Mouse (Mus musculus) CH12.LX (cell line): ENCODE data around the gene Trpv4. TPM values are rescaled to one million over a fixed set of nuclear protein-coding genes. Genes with fewer than 3 reads are reported as not detected.
A peak's percentile ranks its signal among the peaks of the same experiment; 100 is the strongest.

Source experiments
- DNase-seq: peaks from one replicate; pipeline ENCODE4 v3.0.0-alpha.2; 2013; ENCODE audit errors: extremely low read depth
- H3K27ac ChIP-seq: 2 replicates; pipeline ENCODE4 v1.5.1; 2012; ENCODE audit warnings: low read depth, mild to moderate bottlenecking, control low read depth, moderate library complexity; ENCODE audit not compliant: insufficient read depth
- H3K27me3 ChIP-seq: replicated peaks from 2 replicates; pipeline ENCODE3; 2012; ENCODE audit warnings: inconsistent platforms
- H3K36me3 ChIP-seq, 2 experiments: replicated peaks in 1 of 2; 2 replicates each; pipeline versions ENCODE3 to v1.6.1; 2012; ENCODE audit warnings: inconsistent platforms in 1 of 2, low read length in 1 of 2, mild to moderate bottlenecking in 1 of 2, mixed read lengths in 1 of 2, moderate library complexity in 1 of 2; ENCODE audit not compliant: control insufficient read depth in 1 of 2, insufficient read depth in 1 of 2
- H3K4me1 ChIP-seq, 2 experiments: 2 replicates each; pipeline ENCODE4 v1.6.1; 2012; ENCODE audit warnings: inconsistent platforms in 1 of 2, moderate library complexity in 1 of 2; ENCODE audit not compliant: insufficient read depth in 2 of 2, control insufficient read depth in 1 of 2
- H3K4me2 ChIP-seq: 2 replicates; pipeline ENCODE4 v1.6.1; 2012; ENCODE audit warnings: low read depth, mild to moderate bottlenecking, control low read depth; ENCODE audit not compliant: poor library complexity, insufficient read depth, severe bottlenecking
- H3K4me3 ChIP-seq, 3 experiments: fragments of 150-350 bp in 1 of 3; sonication (generic) in 1 of 3; replicated peaks in 1 of 3; 2 replicates each; pipeline versions ENCODE3 to v1.5.1; 2011 to 2012; ENCODE audit warnings: low read depth in 2 of 3, low read length in 2 of 3, mild to moderate bottlenecking in 2 of 3, moderate library complexity in 2 of 3, control low read depth in 1 of 3, improper control_type of control experiment in 1 of 3, inconsistent platforms in 1 of 3, mixed read lengths in 1 of 3; ENCODE audit not compliant: poor library complexity in 1 of 3
- H3K79me2 ChIP-seq: replicated peaks from 2 replicates; pipeline ENCODE4 v1.6.1; 2012; ENCODE audit warnings: mild to moderate bottlenecking, moderate library complexity; ENCODE audit not compliant: control insufficient read depth, poor library complexity, insufficient read depth, severe bottlenecking; ENCODE audit errors: extremely low read depth
- H3K9ac ChIP-seq: 2 replicates; pipeline ENCODE4 v1.6.1; 2012; ENCODE audit warnings: low read depth, mild to moderate bottlenecking, control low read depth, moderate library complexity; ENCODE audit not compliant: insufficient read depth
- H3K9me3 ChIP-seq: replicated peaks from 2 replicates; pipeline ENCODE3; 2012; ENCODE audit warnings: low read length, inconsistent platforms, mixed read lengths
- BHLHE40 ChIP-seq: IDR thresholded peaks from 2 replicates; pipeline ENCODE4 v1.6.1; 2011; ENCODE audit warnings: mild to moderate bottlenecking, low read depth, low read length, improper control_type of control experiment
- CHD2 ChIP-seq: IDR thresholded peaks from 2 replicates; pipeline ENCODE4 v1.6.1; 2011; ENCODE audit warnings: low read length, improper control_type of control experiment
- CTCF ChIP-seq, 2 experiments: IDR thresholded peaks in 1 of 2; conservative IDR thresholded peaks in 1 of 2; 2 replicates each; pipeline ENCODE4 v1.5.1; 2011 to 2012; ENCODE audit warnings: low read depth in 2 of 2, low read length in 2 of 2, improper control_type of control experiment in 1 of 2, inconsistent platforms in 1 of 2, mild to moderate bottlenecking in 1 of 2, moderate library complexity in 1 of 2
- EP300 ChIP-seq: IDR thresholded peaks from 2 replicates; pipeline ENCODE4 v1.6.1; 2011; ENCODE audit warnings: low read length, improper control_type of control experiment
- HCFC1 ChIP-seq: IDR thresholded peaks from 2 replicates; pipeline ENCODE4 v1.6.1; 2012; ENCODE audit warnings: low read depth, mild to moderate bottlenecking, inconsistent platforms, low read length, improper control_type of control experiment
- JUN ChIP-seq: IDR thresholded peaks from 2 replicates; pipeline ENCODE4 v1.6.1; 2011; ENCODE audit warnings: low read depth, mild to moderate bottlenecking, low read length, improper control_type of control experiment, moderate library complexity; ENCODE audit not compliant: insufficient read depth
- MAX ChIP-seq: IDR thresholded peaks from 2 replicates; pipeline ENCODE4 v1.6.1; 2011; ENCODE audit warnings: low read length, improper control_type of control experiment
- NELFE ChIP-seq: IDR thresholded peaks from 2 replicates; pipeline ENCODE4 v1.6.1; 2011; ENCODE audit warnings: low read depth, low read length, improper control_type of control experiment
- PAX5 ChIP-seq: IDR thresholded peaks from 2 replicates; pipeline ENCODE4 v1.6.1; 2012; ENCODE audit warnings: low read length, inconsistent platforms, mixed read lengths
- RAD21 ChIP-seq: IDR thresholded peaks from 2 replicates; pipeline ENCODE4 v1.6.1; 2011; ENCODE audit warnings: low read depth, mild to moderate bottlenecking, low read length, improper control_type of control experiment, moderate library complexity
- RCOR1 ChIP-seq: conservative IDR thresholded peaks from 2 replicates; pipeline ENCODE4 v1.6.1; 2012; ENCODE audit warnings: low read depth, mild to moderate bottlenecking, inconsistent platforms, low read length, improper control_type of control experiment
- TBP ChIP-seq: conservative IDR thresholded peaks from 2 replicates; pipeline ENCODE4 v1.6.1; 2011; ENCODE audit warnings: low read depth, low read length, improper control_type of control experiment
- USF2 ChIP-seq: conservative IDR thresholded peaks from 2 replicates; pipeline ENCODE4 v1.6.1; 2011; ENCODE audit warnings: low read depth, low read length, improper control_type of control experiment
- ZC3H11A ChIP-seq: IDR thresholded peaks from 2 replicates; pipeline ENCODE4 v1.6.1; 2012; ENCODE audit warnings: low read depth, mild to moderate bottlenecking, inconsistent platforms, low read length, improper control_type of control experiment
- ZNF384 ChIP-seq: IDR thresholded peaks from 2 replicates; pipeline ENCODE4 v1.6.1; 2012; ENCODE audit warnings: low read depth, low read length, improper control_type of control experiment, inconsistent platforms
- dilution Hi-C: fragments of 300-500 bp; cut with MboI; formaldehyde crosslinking; loops from 2 replicates; pipeline ENCODE4 v1.14.3; 2020; ENCODE audit warnings: low sequenced_read_pairs; ENCODE audit not compliant: extremely low pct_unique_long_range_greater_than_20kb, extremely low pct_ligation_motif_present
- in situ Hi-C: fragments of 300-500 bp; cut with MboI; formaldehyde crosslinking; loops from 3 replicates; pipeline ENCODE4 v1.14.3; 2019; ENCODE audit warnings: low sequenced_read_pairs, low pct_ligation_motif_present, low pct_unique_long_range_greater_than_20kb, mixed read lengths
- polyA plus RNA-seq: library from polyadenylated mRNA; unstranded; fragments of >175 nt; gene quantifications from 2 replicates; pipeline ENCODE4 v1.2.1, GENCODE M21; 2012; ENCODE audit warnings: low read depth; ENCODE audit not compliant: insufficient read length
- total RNA-seq, 2 experiments: library from RNA; depleted of rRNA; stranded (reverse); fragments of 300-350 nt in 1 of 2; fragments of >200 nt in 1 of 2; gene quantifications; 2 replicates each; pipeline ENCODE4 v1.2.3; 2012 to 2014

Gene Trpv4
- total and polyA plus RNA-seq, 3 experiments: 0.24 TPM; not detected in 2

DNA sequence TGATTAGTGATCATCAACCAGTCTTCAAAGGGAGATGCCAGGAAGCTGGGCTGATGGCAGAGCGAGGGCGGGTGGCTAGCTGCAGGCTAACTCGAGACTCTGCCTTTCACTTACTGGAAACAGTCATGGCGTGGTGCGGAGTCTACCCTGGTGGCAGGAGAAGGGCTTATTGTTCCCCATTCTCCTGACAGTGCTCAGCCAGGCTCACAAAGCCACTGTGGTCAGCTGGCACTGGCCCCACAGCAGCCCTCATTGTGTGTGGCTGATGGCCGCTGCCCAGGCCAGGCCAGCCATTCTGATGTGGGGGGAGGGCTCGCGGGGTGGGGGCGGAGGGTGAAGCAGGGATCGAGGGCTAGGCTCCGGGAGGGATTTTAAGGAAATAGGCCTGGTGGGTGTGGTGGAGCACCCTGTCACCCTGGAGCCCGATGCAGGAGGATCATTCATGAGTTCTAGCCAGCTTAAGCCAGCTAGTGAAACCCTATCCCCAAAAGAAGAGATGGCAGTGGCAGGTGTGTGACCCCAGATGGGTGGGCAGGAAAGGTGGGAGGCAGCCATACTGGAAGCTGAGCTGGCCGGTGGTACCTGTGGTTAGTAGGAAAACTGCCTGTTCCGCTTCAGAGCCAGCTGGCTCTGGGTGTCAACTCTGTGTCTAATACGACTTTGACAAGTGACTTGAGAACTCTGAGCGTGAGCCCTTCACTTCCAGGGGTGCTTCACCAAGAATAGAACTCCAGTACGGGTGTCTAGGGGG lies 21.8 kb upstream of the Trpv4 start (continued):
- TF ChIP-seq HCFC1: no peak
- TF ChIP-seq ZC3H11A: no peak

DNA sequence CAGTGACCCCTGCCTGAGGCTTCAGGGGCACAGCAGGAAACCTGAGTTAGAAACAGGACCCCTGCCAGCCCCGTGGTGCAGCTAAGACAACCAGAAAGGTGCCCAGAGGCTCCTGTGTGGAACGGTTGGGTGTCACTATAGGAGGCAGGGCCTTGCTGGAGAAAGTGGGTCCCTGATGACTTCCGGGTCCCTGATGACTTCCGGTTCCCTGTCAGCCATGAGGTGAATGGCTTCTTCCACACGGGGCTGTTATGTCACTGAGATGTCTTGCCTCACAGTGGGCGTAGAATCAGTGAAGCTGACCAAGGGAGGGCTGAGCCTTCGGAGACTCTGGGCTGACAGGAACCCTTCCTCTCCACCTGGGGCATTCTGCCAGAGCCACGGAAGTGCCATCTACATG lies 16.4 kb upstream of the Trpv4 start:
- Histone ChIP-seq H3K9me3 (no peaks in the 10 kb centered on the region), H3K9ac (no peak overlapping the region), H3K4me1 (peaks cover 3 to 18% of the 10 kb centered on the region in 2 experiments; a peak in 2 of 4 replicates), H3K4me2 (no peak overlapping the region), H3K79me2 (no peaks in the 10 kb centered on the region), H3K36me3 (peaks cover 65 to 81% of the 10 kb centered on the region in 2 experiments), H3K27ac (no peak overlapping the region), H3K27me3 (no peaks in the 10 kb centered on the region), H3K4me3 (no peak overlapping the region)
- dilution Hi-C loops: no loop called here
- DNase-seq: no peak
- in situ Hi-C loops: no loop called here
- TF ChIP-seq RAD21 (no peak), PAX5 (no peak), RCOR1 (no peak), BHLHE40 (no peak), JUN (no peak), EP300 (no peak)

DNA sequence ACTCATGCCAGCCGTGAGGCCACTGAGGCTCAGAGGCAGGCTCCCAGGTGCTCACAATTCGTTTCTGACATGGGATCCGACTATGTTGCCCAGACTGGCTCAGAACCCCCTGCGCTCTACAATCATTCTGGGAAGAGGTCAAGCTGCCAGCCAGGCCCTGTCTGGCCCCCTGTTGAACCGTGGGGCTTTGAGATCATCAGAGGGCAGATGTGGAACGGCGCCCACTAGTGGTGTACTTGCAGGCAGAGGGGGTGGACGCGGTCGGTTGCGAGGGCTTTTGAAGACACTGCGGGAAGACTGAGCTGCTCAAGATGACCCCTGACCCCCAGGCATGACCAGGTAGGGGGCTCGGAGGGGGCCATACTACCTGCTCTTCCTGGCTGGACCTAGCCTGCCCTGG lies 14.9 kb upstream of the Trpv4 start:
- dilution Hi-C loops: no loop called here
- no peak overlapping the region for H3K4me3 ChIP-seq

More for the DNA sequence above, 14.9 kb upstream of the Trpv4 start:
- in situ Hi-C loops: no loop called here
- Histone ChIP-seq H3K9ac (no peak overlapping the region), H3K79me2 (no peaks in the 10 kb centered on the region), H3K9me3 (no peaks in the 10 kb centered on the region), H3K4me2 (no peak overlapping the region), H3K36me3 (peaks cover 62 to 74% of the 10 kb centered on the region in 2 experiments), H3K4me1 (peaks cover 3 to 10% of the 10 kb centered on the region in 2 experiments; a peak in 2 of 4 replicates), H3K27ac (no peak overlapping the region), H3K27me3 (no peaks in the 10 kb centered on the region)
- no peak for DNase-seq
- TF ChIP-seq CHD2: no peak
- TF ChIP-seq NELFE: no peak
- 0 out of 4 replicates have a peak, but pooled peaks of 1 of the 2 experiments have one; percentile 18 for TF ChIP-seq CTCF (conservative IDR thresholded peaks at IDR 0.05 in 1 of 2, IDR thresholded peaks at IDR 0.05 in 1 of 2; ENCODE audit: low read depth in 2 of 2, low read length in 2 of 2)
- TF ChIP-seq ZNF384: no peak
- TF ChIP-seq MAX: no peak
- no peak for TF ChIP-seq USF2
- TF ChIP-seq TBP: no peak
